Mouse (Mus musculus) bone marrow macrophage, adult 2 months (primary cell): ENCODE measurements around the gene Rasgef1c.

Experiments
- CTCF ChIP-seq: IDR thresholded peaks from 2 replicates; pipeline ENCODE4 v1.5.1; 2012; ENCODE audit warnings: low read depth, mild to moderate bottlenecking, low read length, moderate library complexity
- POLR2A ChIP-seq: IDR thresholded peaks from 2 replicates; pipeline ENCODE4 v1.6.1; 2012; ENCODE audit warnings: mild to moderate bottlenecking, low read depth, low read length, borderline replicate concordance

DNA sequence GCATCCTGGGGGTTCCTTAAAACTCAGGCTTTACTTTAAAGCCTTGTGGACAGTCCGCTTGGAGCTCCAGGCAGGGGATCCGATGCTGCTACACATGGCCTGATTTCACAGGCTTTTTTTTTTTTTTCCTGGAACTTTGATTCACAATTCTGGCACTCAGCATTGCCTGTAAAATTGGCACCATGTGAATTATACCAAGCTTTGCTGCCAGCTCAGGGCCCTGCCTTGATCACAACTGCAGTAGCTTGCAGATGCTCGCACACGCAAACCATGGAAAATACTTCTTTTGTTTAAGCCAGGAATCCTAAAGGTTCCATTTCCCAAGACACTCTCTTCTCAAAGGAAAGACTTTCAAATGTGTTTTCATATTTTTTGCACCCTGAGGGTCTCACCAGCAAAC lies 44.1 kb downstream of the Rasgef1c start:
- TF ChIP-seq CTCF: no peak
- TF ChIP-seq POLR2A: no peak
